Mouse (Mus musculus) erythroblast, embryonic 14.5 days (primary cell): ENCODE measurements around the gene Nfia.

ENCODE experiments used
- GATA1 ChIP-seq: IDR thresholded peaks from 2 replicates; pipeline ENCODE4 v1.6.1; 2012; ENCODE audit warnings: low read length, inconsistent platforms, mixed read lengths
- TAL1 ChIP-seq: IDR thresholded peaks from 3 replicates; pipeline ENCODE4 v1.6.1; 2012; ENCODE audit warnings: low read length, inconsistent platforms, mixed read lengths

- TF ChIP-seq TAL1: no peak
- TF ChIP-seq GATA1: no peak
These were observed 370.4 kb downstream of the Nfia start for GRCm38 (mm10) chr4:98142879-98143436.
